Mouse (Mus musculus) myocyte (in vitro differentiated cells): ENCODE measurements around the gene Mast4.

ENCODE experiments used
- CEBPB ChIP-seq: IDR thresholded peaks from 2 replicates; pipeline ENCODE4 v1.6.1; 2011; ENCODE audit warnings: mild to moderate bottlenecking, moderate library complexity; ENCODE audit not compliant: poor library complexity, insufficient read depth, severe bottlenecking
- E2F4 ChIP-seq: IDR thresholded peaks from one replicate; pipeline ENCODE4 v1.6.1; 2011; ENCODE audit warnings: mild to moderate bottlenecking, control low read depth, moderate library complexity; ENCODE audit not compliant: insufficient read depth
- MAX ChIP-seq: IDR thresholded peaks from one replicate; pipeline ENCODE4 v1.6.1; 2011; ENCODE audit warnings: low read depth, mild to moderate bottlenecking, control low read depth
- MYOD1 ChIP-seq, 3 experiments: IDR thresholded peaks; one replicate each; pipeline ENCODE4 v1.6.1; 2011; ENCODE audit warnings: control low read depth in 2 of 3, low read depth in 2 of 3, mild to moderate bottlenecking in 2 of 3, moderate library complexity in 1 of 3; ENCODE audit not compliant: insufficient read length in 2 of 3, control insufficient read depth in 1 of 3
- MYOG ChIP-seq, 3 experiments: IDR thresholded peaks; one replicate each; pipeline ENCODE4 v1.6.1; 2011; ENCODE audit warnings: control low read depth in 2 of 3, low read depth in 2 of 3, mild to moderate bottlenecking in 2 of 3; ENCODE audit not compliant: insufficient read length in 2 of 3, control insufficient read depth in 1 of 3, insufficient read depth in 1 of 3
- POLR2A ChIP-seq: IDR thresholded peaks from one replicate; pipeline ENCODE4 v1.6.1; 2011; ENCODE audit warnings: low read depth, mild to moderate bottlenecking, control low read depth, moderate library complexity; ENCODE audit not compliant: insufficient read length
- TCF12 ChIP-seq: IDR thresholded peaks from one replicate; pipeline ENCODE4 v1.6.1; 2011; ENCODE audit warnings: mild to moderate bottlenecking, control low read depth; ENCODE audit not compliant: poor library complexity, insufficient read depth, severe bottlenecking

DNA sequence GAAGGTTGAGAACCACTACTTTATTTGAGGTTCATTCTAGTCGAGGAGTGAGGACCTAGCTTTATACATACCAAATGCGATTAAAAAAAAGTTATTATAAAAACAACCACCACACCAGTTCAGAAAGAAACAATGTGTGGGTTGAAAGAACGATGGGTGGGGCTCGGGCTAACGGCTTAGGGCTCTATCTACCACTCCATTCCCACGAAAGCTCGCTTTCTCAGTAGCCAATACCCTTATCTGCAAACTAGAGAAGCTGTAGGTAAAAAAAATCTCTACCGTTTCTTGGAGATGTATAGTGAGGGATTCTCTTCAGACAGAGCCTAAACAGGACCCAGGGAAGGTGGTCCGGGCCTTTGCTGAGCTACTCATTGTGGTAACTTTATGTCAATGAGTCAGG is 561.1 kb downstream of the Mast4 start:
- TF ChIP-seq POLR2A, result no peak
- TF ChIP-seq TCF12, result no peak
- no peak for TF ChIP-seq MYOG (IDR thresholded peaks at IDR 0.05; ENCODE audit: control insufficient read depth in 1 of 3, insufficient read depth in 1 of 3, insufficient read length in 2 of 3, low read depth in 2 of 3)
- TF ChIP-seq MYOD1 (IDR thresholded peaks at IDR 0.05; ENCODE audit: control insufficient read depth in 1 of 3, insufficient read length in 2 of 3, low read depth in 2 of 3), result no peak
- no peak for TF ChIP-seq MAX
- TF ChIP-seq E2F4, result no peak
- TF ChIP-seq CEBPB, result no peak
